Mouse (Mus musculus) embryonic fibroblast, embryonic 13.5 days (primary cell): Measurements from ENCODE around the gene Il2ra. TPM values are rescaled to one million over a fixed set of nuclear protein-coding genes. Genes with fewer than 3 reads are reported as not detected.

Source experiments
- H3K27ac ChIP-seq: 2 replicates; pipeline ENCODE4 v1.5.1; 2012; ENCODE audit warnings: low read length, control low read depth, inconsistent platforms; ENCODE audit not compliant: insufficient read depth
- H3K4me1 ChIP-seq: 2 replicates; pipeline ENCODE4 v1.6.1; 2011; ENCODE audit warnings: low read length; ENCODE audit not compliant: control insufficient read depth, insufficient read depth
- H3K4me3 ChIP-seq: 2 replicates; pipeline ENCODE4 v1.5.1; 2011; ENCODE audit warnings: mild to moderate bottlenecking, control low read depth, low read length; ENCODE audit not compliant: insufficient read depth
- CTCF ChIP-seq: IDR thresholded peaks from 2 replicates; pipeline ENCODE4 v1.5.1; 2011; ENCODE audit warnings: mild to moderate bottlenecking, control low read depth, low read length, moderate library complexity, borderline replicate concordance; ENCODE audit not compliant: insufficient read depth
- POLR2A ChIP-seq: IDR thresholded peaks from 2 replicates; pipeline ENCODE4 v1.6.1; 2011; ENCODE audit warnings: low read depth, mild to moderate bottlenecking, control low read depth, low read length, moderate library complexity
- polyA plus RNA-seq: library from polyadenylated mRNA; stranded (reverse); fragments of >200 nt; gene quantifications from 2 replicates; pipeline ENCODE4 v1.2.4, GENCODE M21; 2011; ENCODE audit warnings: low read depth; ENCODE audit not compliant: missing spikeins, insufficient read length

Il2ra gene
- polyA plus RNA-seq, 1 experiment = not detected

DNA sequence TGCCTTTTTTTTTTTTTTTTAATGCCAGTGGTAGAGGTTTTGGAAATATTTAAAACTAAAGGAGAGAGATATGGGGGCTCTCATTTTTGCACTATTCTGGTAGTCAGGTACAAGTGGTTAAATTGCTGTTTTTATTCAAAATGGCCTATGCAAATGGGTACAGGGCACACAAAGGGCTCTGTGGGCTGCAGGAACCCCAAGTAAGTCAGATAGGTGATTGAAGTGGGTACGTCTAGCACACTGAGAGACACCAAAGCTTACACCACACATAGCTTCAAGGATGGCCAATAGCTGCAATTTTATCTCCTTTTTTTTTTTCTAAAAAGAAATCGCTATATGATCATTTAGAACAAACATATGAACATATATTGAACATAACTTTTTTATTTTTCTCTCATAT, 23.0 kb upstream of the Il2ra start:
- no peak overlapping the region for H3K4me3 ChIP-seq
- TF ChIP-seq POLR2A (no peak), CTCF (no peak)
- no peak overlapping the region for H3K27ac ChIP-seq
- no peaks in the 10 kb centered on the region for H3K4me1 ChIP-seq

DNA sequence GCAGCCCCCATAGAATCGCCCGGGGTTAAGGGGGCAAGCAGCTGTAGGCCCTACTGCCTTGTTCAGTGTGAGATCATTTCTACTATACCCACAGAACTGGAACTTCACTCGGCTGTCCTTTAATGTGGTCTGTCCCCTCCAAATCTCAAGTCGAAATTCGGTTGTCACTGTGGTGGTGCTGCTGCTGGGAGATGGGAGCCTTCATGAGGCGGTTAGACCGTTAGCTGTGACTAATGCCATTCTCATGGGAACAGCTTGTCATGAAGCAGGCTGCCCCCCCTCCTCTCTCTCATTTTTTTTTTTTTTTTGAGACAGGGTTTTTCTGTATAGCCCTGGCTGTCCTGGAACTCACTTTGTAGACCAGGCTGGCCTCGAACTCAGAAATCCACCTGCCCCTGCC, 19.4 kb upstream of the Il2ra start:
- no peak overlapping the region for H3K4me3 ChIP-seq
- no peak overlapping the region for H3K27ac ChIP-seq
- TF ChIP-seq CTCF (no peak), POLR2A (no peak)
- H3K4me1 ChIP-seq = no peaks in the 10 kb centered on the region

DNA sequence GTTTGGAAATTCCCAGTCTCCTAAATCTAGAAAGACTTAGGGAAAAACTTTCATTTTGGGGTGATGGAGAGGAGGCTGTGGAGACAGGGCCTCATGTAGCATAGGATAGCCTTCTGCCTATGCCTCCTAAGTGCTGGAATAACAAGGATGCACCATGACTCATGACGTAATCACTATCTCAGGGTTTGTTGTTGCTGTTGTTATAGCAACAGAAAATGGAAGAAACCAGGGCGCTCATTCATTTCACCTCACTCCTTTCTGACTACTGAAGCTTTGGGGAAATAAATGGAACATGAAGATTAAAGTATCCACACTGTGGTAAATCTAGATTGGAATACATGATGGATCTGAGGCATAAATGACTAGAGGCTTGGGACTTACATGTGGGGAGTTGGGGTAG, 18.9 kb upstream of the Il2ra start:
- H3K4me3 ChIP-seq = no peak overlapping the region
- no peak for TF ChIP-seq CTCF
- no peak for TF ChIP-seq POLR2A
- no peak overlapping the region for H3K27ac ChIP-seq
- no peaks in the 10 kb centered on the region for H3K4me1 ChIP-seq

DNA sequence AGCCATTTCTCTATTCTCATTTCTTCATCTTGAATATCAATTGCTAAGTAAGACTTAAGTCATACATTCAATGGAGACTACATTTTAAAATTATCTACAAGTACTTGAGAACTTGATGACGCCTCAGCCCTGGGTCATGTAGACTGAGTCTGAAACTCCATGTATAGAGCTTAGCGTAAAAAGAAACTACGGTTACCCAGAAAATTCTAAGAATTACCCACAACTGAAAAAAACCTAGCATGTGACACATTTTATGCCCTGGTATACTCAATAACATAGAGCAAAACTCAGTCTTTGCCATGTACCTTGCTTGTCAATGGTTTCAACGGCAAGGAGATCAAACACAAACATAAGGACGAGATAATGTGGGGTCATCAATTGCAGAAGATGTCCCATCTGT, 16.7 kb upstream of the Il2ra start, which contains the start of gene Gm17490:
Gene Gm17490 (minus strand): TSS at position 375 of the 400 bp plus-strand sequence.
- no peak for TF ChIP-seq POLR2A
- H3K4me3 ChIP-seq = no peak within 1 kb of the TSS
- no peaks in the 10 kb centered on the region for H3K4me1 ChIP-seq
- H3K27ac ChIP-seq = no peak within 1 kb of the TSS

DNA sequence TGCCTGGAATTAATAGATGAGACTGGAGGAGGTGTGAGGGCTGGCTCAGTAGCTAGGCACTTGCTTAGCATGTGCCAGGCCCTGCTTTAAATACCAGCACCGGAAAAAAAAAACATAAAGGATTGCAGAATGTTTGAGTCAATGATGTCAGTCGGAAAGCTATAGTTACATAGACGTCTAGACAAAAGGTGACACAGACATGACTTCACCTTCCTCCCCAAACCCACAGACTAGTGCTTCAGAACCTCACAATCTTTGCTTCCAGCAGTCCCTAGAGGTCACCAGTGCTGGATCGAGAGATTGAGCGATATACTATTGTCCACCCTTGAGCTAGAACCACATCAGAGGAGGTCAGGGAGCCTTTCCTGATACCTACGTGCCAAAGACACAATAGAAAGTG, 7.6 kb upstream of the Il2ra start:
- TF ChIP-seq CTCF (no peak), POLR2A (no peak)
- no peak overlapping the region for H3K27ac ChIP-seq
- H3K4me1 ChIP-seq = no peaks in the 10 kb centered on the region
- H3K4me3 ChIP-seq = no peak overlapping the region

DNA sequence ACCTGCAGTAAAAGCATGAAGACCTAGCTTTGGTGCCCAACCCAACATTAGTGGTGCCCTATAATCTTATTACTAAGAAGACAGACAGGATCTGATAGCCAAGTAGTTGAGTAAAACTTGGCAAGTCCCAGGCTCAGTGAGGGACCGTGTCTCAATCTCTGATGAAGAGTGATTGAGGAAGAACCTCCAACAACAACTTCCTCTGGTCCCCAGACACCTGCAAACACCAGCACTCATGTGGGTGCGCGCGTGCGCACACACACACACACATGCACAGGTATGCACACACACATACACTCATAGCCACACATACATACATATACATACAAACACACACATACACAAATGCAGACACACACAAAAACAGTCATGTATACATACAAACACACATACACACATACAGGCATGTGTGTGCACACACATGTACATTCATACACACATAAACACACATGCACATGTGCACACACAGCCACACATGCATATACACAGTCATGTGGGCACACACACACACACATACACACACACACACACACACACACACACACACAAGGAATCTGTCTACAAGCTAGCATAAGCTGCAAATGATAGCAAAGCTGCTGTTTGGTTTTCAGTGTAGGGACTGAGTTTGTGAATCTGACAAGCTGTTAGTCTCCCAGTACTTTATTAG, 7.0 kb upstream of the Il2ra start:
- no peaks in the 10 kb centered on the region for H3K4me1 ChIP-seq
- H3K27ac ChIP-seq = no peak overlapping the region
- TF ChIP-seq CTCF (no peak), POLR2A (no peak)
- no peak overlapping the region for H3K4me3 ChIP-seq

- no peak overlapping the region for H3K27ac ChIP-seq
- H3K4me3 ChIP-seq = no peak overlapping the region
- no peaks in the 10 kb centered on the region for H3K4me1 ChIP-seq
- TF ChIP-seq POLR2A = no peak
- TF ChIP-seq CTCF = no peak
Measured at GRCm38 (mm10) chr2:11636138-11636480, 6.5 kb upstream of the Il2ra start.

GRCm38 (mm10) chr2:11637115-11637514, 5.5 kb upstream of the Il2ra start:
- TF ChIP-seq CTCF (no peak), POLR2A (no peak)
- Histone ChIP-seq H3K27ac (no peak overlapping the region), H3K4me1 (no peaks in the 10 kb centered on the region), H3K4me3 (no peak overlapping the region)

- Histone ChIP-seq H3K4me3 (no peak overlapping the region), H3K27ac (no peak overlapping the region), H3K4me1 (no peaks in the 10 kb centered on the region)
- TF ChIP-seq CTCF = no peak
- no peak for TF ChIP-seq POLR2A
Measured at GRCm38 (mm10) chr2:11644057-11644456, 1.4 kb downstream of the Il2ra start.

DNA sequence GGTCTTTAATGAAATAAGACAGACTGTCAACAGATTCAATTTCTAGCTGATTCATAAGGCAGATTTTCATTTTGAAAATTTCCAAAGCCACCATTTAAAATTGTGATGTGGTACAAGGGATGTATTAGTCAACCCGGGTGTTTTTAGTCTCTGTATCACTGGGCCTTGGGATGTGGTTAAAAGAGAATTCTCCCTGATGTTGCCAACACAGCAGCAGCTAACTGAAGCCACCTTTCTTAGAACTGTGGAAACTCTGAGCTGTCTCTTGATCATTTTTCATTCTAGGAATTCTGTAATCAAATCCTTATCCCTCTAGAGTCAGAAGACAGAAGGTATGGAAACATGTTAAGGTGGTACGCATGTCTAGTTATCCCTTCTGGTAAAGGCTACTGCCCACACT, 2.7 kb downstream of the Il2ra start:
- H3K4me1 ChIP-seq = no peaks in the 10 kb centered on the region
- TF ChIP-seq CTCF (no peak), POLR2A (no peak)
- no peak overlapping the region for H3K27ac ChIP-seq
- H3K4me3 ChIP-seq = no peak overlapping the region

GRCm38 (mm10) chr2:11651476-11651875, 8.9 kb downstream of the Il2ra start:
- no peaks in the 10 kb centered on the region; the same call in 1 of the 2 replicates for H3K4me1 ChIP-seq
- H3K4me3 ChIP-seq = no peak overlapping the region
- H3K27ac ChIP-seq = no peak overlapping the region
- no peak for TF ChIP-seq POLR2A
- TF ChIP-seq CTCF = no peak
